Mouse (Mus musculus): ENCODE measurements around the gene Nudt3. TPM values are rescaled to one million over a fixed set of nuclear protein-coding genes. Genes with fewer than 3 reads are reported as not detected.

Nudt3 gene
- polyA plus RNA-seq, 1 experiment = 142 TPM

DNA sequence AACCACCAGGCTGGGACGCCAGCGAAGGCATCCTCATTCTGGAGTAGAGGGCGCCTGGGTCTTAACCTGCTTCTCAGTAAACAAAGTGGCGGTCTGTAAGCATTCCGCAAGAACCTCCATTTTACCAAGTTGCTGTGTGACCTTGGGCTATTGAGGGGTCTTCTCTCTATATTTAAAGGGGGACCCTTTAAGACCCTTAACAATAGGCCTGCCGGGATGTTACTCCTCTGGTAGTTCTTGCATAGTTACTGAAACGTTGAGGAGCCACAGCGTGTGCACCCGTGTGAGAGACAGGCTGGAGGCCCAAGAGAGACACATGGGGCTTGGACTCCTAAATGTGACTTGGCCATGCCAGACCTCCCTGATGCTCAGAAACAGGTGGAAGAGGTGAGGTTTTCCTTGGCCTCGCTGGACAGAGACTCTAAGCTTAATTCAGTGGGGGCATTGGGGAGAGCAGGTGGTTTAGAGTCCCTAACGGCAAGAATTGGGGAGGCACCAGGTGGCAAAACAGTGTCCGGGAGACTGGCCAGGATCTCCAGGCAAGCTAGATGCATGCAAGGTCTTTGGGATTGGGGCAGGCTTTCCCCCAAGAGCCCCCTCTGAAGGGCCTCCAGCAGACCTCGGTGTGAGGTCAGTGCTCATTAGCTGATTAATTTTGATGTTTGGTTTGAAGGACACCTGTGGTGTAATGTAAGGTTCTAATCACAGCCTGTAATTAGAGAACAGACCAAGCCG is 65.2 kb downstream of the Nudt3 start:
- no peak for TF ChIP-seq POLR2A (IDR thresholded peaks at IDR 0.05; ENCODE audit: insufficient read length, low read depth)
- no peak for TF ChIP-seq CEBPB (IDR thresholded peaks at IDR 0.05; ENCODE audit: insufficient read depth, poor library complexity, severe bottlenecking)
- peak in 1 of 3 experiments; percentile 25 for TF ChIP-seq MYOG (IDR thresholded peaks at IDR 0.05; ENCODE audit: control insufficient read depth in 1 of 3, insufficient read depth in 1 of 3, insufficient read length in 2 of 3, low read depth in 2 of 3)
- no peak for TF ChIP-seq USF1 (IDR thresholded peaks at IDR 0.05; ENCODE audit: low read depth)
- TF ChIP-seq REST (IDR thresholded peaks at IDR 0.05; ENCODE audit: insufficient read depth, insufficient read length) = no peak
- TF ChIP-seq TCF3 (IDR thresholded peaks at IDR 0.05; ENCODE audit: insufficient read length, low read depth) = no peak
- TF ChIP-seq MYOD1 (IDR thresholded peaks at IDR 0.05; ENCODE audit: control insufficient read depth in 1 of 3, insufficient read length in 2 of 3, low read depth in 2 of 3) = peak in 2 of 3 experiments; percentile 40 to 44
- Histone ChIP-seq H3ac (ENCODE audit: control insufficient read depth, insufficient read length) (peak overlapping the region; percentile 64), H3K4me2 (ENCODE audit: low read depth) (peak overlapping the region; percentile 80), H3K27me3 (ENCODE audit: control insufficient read depth, insufficient read depth, insufficient read length) (no peaks in the 10 kb centered on the region), H3K36me3 (ENCODE audit: control insufficient read depth, insufficient read depth) (no peaks in the 10 kb centered on the region), H3K79me2 (ENCODE audit: control insufficient read depth, insufficient read depth) (peaks cover 27% of the 10 kb centered on the region), H3K4me3 (peak overlapping the region; percentile 38)

DNA sequence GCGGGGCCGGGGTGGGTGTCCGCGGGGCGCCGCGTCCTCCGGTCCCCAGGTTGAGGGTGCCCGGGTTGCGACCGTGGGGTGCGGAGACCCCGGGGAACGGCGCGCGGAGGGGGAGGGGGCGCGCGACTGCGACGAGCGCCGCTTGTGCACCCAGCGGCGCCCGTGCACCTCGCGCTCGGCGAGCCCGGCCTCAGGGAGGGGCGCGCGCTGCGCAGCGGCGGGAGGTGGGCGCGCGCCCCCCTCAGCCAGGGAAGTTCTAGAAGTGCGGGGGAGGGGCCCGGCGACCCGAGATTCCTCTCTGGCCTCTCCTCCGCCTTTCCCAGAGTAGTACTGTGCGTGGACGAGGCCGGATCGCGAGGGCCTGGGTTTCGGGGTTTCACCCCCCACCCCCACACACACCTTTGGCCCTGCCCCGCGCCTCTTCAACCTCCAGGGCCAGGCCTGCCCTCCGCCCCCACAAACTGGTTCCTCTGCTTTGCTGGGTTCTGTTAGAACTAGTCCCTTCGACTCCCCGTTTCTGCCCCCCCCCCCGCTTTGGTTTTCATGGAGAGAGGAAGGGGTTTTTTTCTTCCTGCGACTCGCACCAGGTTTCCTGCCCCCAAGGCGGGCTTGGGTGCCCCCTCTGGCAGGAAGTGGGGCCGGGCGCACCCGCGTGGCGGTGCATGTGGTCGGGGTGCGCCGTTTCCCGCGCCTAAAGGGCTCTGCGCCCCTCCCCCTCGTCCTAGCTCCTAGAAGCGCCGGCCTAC is 65.9 kb downstream of the Nudt3 start:
- Histone ChIP-seq H3K27me3 (ENCODE audit: control insufficient read depth, insufficient read depth, insufficient read length) (no peaks in the 10 kb centered on the region), H3ac (ENCODE audit: control insufficient read depth, insufficient read length) (peak overlapping the region; percentile 64), H3K79me2 (ENCODE audit: control insufficient read depth, insufficient read depth) (peaks cover 27% of the 10 kb centered on the region), H3K36me3 (ENCODE audit: control insufficient read depth, insufficient read depth) (no peaks in the 10 kb centered on the region), H3K4me3 (peak overlapping the region; percentile 38), H3K4me2 (ENCODE audit: low read depth) (peak overlapping the region; percentile 80)
- no peak for TF ChIP-seq TCF3 (IDR thresholded peaks at IDR 0.05; ENCODE audit: insufficient read length, low read depth)
- peak in 1 of 3 experiments; percentile 8 for TF ChIP-seq MYOD1 (IDR thresholded peaks at IDR 0.05; ENCODE audit: control insufficient read depth in 1 of 3, insufficient read length in 2 of 3, low read depth in 2 of 3)

DNA sequence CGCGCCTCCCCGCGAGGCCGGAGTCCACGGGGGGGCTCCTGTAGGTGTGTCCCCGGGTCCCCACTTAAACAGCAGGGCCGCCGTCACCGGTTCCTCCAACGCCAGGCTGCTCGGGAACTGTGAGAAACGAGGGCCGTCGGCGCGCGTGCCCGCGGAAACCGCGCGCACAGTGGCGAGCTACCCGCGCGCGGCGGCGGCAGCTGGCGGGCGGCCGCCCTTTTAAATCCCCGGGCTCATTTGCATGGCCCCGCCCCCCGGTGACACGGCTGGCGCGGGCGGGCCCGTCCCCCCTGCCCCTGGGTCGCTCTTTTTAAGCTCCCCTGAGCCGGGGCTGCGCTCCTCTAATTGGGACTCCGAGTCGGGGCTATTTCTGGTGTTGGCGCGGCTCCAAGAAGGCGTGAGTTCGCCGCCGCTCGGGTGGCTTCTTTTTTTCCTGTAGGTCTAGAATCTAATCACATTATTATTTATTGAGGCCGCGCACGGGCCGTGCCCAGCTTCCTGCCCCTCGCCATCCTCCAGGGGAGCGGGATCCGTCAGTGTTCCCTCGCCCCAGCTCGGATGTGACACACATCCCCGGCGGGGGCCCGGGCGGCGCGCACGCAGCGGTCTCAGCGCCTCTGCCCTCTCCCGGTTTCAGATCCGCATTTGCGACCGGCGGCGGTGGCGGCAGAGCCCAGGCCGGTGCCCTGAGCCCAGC is 66.8 kb downstream of the Nudt3 start, which contains the start of gene Hmga1:
TSS of gene Hmga1 (plus strand) at position 183 of the 697 bp plus-strand sequence.
- Histone ChIP-seq H3K36me3 (ENCODE audit: control insufficient read depth, insufficient read depth) (no peaks in the 10 kb centered on the region), H3K4me2 (ENCODE audit: low read depth) (peak within 1 kb of the TSS; percentile 80), H3ac (ENCODE audit: control insufficient read depth, insufficient read length) (peak within 1 kb of the TSS; percentile 64), H3K79me2 (ENCODE audit: control insufficient read depth, insufficient read depth) (peaks cover 27% of the 10 kb centered on the region), H3K4me3 (peak within 1 kb of the TSS; percentile 38), H3K27me3 (ENCODE audit: control insufficient read depth, insufficient read depth, insufficient read length) (no peaks in the 10 kb centered on the region)
- peak; percentile 89 for TF ChIP-seq POLR2AphosphoS2 (IDR thresholded peaks at IDR 0.05; ENCODE audit: insufficient read length, low read depth)
- no peak for TF ChIP-seq MAX (IDR thresholded peaks at IDR 0.05; ENCODE audit: low read depth)
- no peak for TF ChIP-seq USF1 (IDR thresholded peaks at IDR 0.05; ENCODE audit: low read depth)
- no peak for TF ChIP-seq REST (IDR thresholded peaks at IDR 0.05; ENCODE audit: insufficient read depth, insufficient read length)
- no peak for TF ChIP-seq TCF12 (IDR thresholded peaks at IDR 0.05; ENCODE audit: insufficient read depth, poor library complexity, severe bottlenecking)
- TF ChIP-seq POLR2A (IDR thresholded peaks at IDR 0.05; ENCODE audit: insufficient read length, low read depth) = peak; percentile 99
- TF ChIP-seq SRF (IDR thresholded peaks at IDR 0.05; ENCODE audit: control insufficient read depth, insufficient read length, low read depth) = no peak
- peak in 2 of 3 experiments; percentile 10 to 76 for TF ChIP-seq MYOG (IDR thresholded peaks at IDR 0.05; ENCODE audit: control insufficient read depth in 1 of 3, insufficient read depth in 1 of 3, insufficient read length in 2 of 3, low read depth in 2 of 3)
- TF ChIP-seq E2F4 (IDR thresholded peaks at IDR 0.05; ENCODE audit: insufficient read depth) = peak; percentile 57
- peak in 2 of 3 experiments; percentile 39 to 77 for TF ChIP-seq MYOD1 (IDR thresholded peaks at IDR 0.05; ENCODE audit: control insufficient read depth in 1 of 3, insufficient read length in 2 of 3, low read depth in 2 of 3)
- no peak for TF ChIP-seq CEBPB (IDR thresholded peaks at IDR 0.05; ENCODE audit: insufficient read depth, poor library complexity, severe bottlenecking)
- TF ChIP-seq TCF3 (IDR thresholded peaks at IDR 0.05; ENCODE audit: insufficient read length, low read depth) = no peak

DNA sequence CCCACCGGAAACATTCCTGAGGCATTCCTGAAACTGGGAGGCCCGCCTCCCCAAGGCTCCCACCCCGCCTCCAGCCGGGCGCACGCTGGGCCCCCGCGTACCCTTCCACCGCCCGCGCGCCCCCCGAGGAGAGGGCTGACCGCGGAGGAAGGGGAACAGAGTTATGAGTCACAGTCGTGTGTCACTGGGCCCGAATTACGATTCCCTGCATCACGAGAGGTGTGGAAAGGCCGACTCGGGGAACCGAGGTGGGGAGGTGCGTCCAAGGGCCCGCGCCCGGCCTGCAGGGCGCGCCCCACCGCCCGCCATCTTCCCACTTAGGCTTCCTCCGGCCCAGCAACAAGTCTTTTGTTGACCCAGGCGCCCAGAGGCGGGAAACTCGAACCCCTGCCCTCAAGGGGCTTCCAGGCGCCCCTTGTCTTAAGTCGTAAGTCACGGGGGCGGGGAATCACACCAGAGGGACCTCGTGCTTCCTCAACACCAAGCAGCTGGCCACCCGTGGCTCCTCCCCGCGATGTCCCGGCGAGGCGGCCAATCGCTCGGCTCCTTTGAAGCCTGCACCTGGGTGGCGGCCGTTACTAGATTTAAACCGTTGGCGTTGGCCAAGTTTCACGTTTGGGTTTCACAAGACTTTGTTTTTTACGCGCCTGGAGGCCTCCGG is 67.7 kb downstream of the Nudt3 start:
- Histone ChIP-seq H3K79me2 (ENCODE audit: control insufficient read depth, insufficient read depth) (peaks cover 27% of the 10 kb centered on the region), H3K4me3 (peak overlapping the region; percentile 38), H3K36me3 (ENCODE audit: control insufficient read depth, insufficient read depth) (no peaks in the 10 kb centered on the region), H3K4me2 (ENCODE audit: low read depth) (peak overlapping the region; percentile 80), H3ac (ENCODE audit: control insufficient read depth, insufficient read length) (peak overlapping the region; percentile 64), H3K27me3 (ENCODE audit: control insufficient read depth, insufficient read depth, insufficient read length) (no peaks in the 10 kb centered on the region)
- peak in 2 of 3 experiments; percentile 8 to 58 for TF ChIP-seq MYOG (IDR thresholded peaks at IDR 0.05; ENCODE audit: control insufficient read depth in 1 of 3, insufficient read depth in 1 of 3, insufficient read length in 2 of 3, low read depth in 2 of 3)
- no peak for TF ChIP-seq E2F4 (IDR thresholded peaks at IDR 0.05; ENCODE audit: insufficient read depth)
- peak; percentile 9 for TF ChIP-seq POLR2A (IDR thresholded peaks at IDR 0.05; ENCODE audit: insufficient read length, low read depth)
- TF ChIP-seq MYOD1 (IDR thresholded peaks at IDR 0.05; ENCODE audit: control insufficient read depth in 1 of 3, insufficient read length in 2 of 3, low read depth in 2 of 3) = peak in 1 of 3 experiments; percentile 35
